Mouse (Mus musculus) spleen, postnatal 36 days (tissue): Measurements from ENCODE around the gene Cyth2.

Experiments
- DNase-seq, 2 experiments: peaks; one replicate each; pipeline ENCODE4 v3.0.0; 2022; ENCODE audit warnings: low spot score in 2 of 2, mixed read lengths in 1 of 2

Cyth2 gene

GRCm38 (mm10) chr7:45813787-45814779 lies at the start of gene Cyth2:
TSS of gene Cyth2 (minus strand) at chr7:45814581.
- peak; percentile 99 for DNase-seq

- no peak for DNase-seq
Observed at GRCm38 (mm10) chr7:45862804-45863203, 48.4 kb upstream of the Cyth2 start.

GRCm38 (mm10) chr7:45859008-45859407 lies 44.6 kb upstream of the Cyth2 start:
- no peak for DNase-seq

GRCm38 (mm10) chr7:45856950-45857901 lies 42.8 kb upstream of the Cyth2 start:
- no peak for DNase-seq

GRCm38 (mm10) chr7:45853089-45853488 lies 38.7 kb upstream of the Cyth2 start:
- DNase-seq: no peak

- DNase-seq: no peak
Observed at GRCm38 (mm10) chr7:45850661-45851060, 36.3 kb upstream of the Cyth2 start.

- no peak for DNase-seq
Observed at GRCm38 (mm10) chr7:45848447-45849027, 34.2 kb upstream of the Cyth2 start.

GRCm38 (mm10) chr7:45842950-45843744 lies 28.8 kb upstream of the Cyth2 start:
- DNase-seq: no peak

GRCm38 (mm10) chr7:45833924-45834323 lies 19.5 kb upstream of the Cyth2 start:
- no peak for DNase-seq

- no peak for DNase-seq
Observed at GRCm38 (mm10) chr7:45833148-45833790, 18.9 kb upstream of the Cyth2 start.

GRCm38 (mm10) chr7:45832428-45832827 lies 18.0 kb upstream of the Cyth2 start:
- no peak for DNase-seq

GRCm38 (mm10) chr7:45831128-45831525 lies 16.7 kb upstream of the Cyth2 start:
- no peak for DNase-seq

- peak; percentile 84 to 87 for DNase-seq
Observed at GRCm38 (mm10) chr7:45830427-45831127, 16.2 kb upstream of the Cyth2 start, which contains the start of gene Grwd1. TSS of gene Grwd1 (minus strand) at chr7:45830944.

- DNase-seq: no peak
Observed at GRCm38 (mm10) chr7:45826631-45827030, 12.2 kb upstream of the Cyth2 start.

GRCm38 (mm10) chr7:45824598-45824997 lies 10.2 kb upstream of the Cyth2 start, which contains the start of gene Kcnj14:
TSS of gene Kcnj14 (minus strand) at chr7:45824782.
- DNase-seq: no peak

- DNase-seq: no peak
Observed at GRCm38 (mm10) chr7:45820913-45821312, 6.5 kb upstream of the Cyth2 start.

GRCm38 (mm10) chr7:45819843-45820242 lies 5.5 kb upstream of the Cyth2 start:
- no peak for DNase-seq

GRCm38 (mm10) chr7:45815984-45816351 lies 1.6 kb upstream of the Cyth2 start:
- no peak for DNase-seq

GRCm38 (mm10) chr7:45815323-45815983 lies 1.1 kb upstream of the Cyth2 start:
- DNase-seq: no peak
